Mouse (Mus musculus) frontal cortex, postnatal 36 days (tissue): ENCODE results near the gene Cenpx.

Experiments
- DNase-seq, 2 experiments: peaks; one replicate each; pipeline ENCODE4 v3.0.0; 2022; ENCODE audit warnings: low spot score in 2 of 2

The Cenpx gene

DNA sequence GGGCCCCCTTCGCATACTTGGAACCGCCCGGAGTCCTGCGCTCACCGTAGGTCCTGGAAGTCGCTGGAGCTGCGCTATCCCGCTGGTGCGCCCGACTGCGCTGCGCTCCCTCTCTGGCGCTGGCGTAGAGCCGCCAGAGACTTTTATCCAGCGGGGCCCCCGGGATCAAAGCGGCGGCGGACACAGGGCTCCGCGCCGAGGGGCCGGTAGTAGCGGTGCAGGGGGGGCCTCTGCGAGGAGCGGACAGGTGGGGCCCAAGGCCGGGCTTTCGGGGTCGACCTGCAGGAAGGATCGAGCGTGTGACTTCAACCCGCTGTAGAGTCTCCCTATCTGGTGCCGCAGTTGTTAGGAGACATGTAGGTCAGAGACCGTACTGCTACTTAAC lies 52.5 kb downstream of the Cenpx start, which contains the start of gene Notum:
TSS of gene Notum (minus strand) at position 100 of the 385 bp plus-strand sequence.
- no peak for DNase-seq
